8 mouse cellular contexts compared by ENCODE assay signal in genomic region chr5:118413428-118414282, GRCm38 (mm10).
DNase-seq lines count a peak whose midpoint lies in the region; ATAC-seq lines count a peak whose summit lies in the region.

No protein-coding gene starts in this region.

- WGBS in intestine, embryonic 14.5 days, result 72% methylated on average over 13 of the region's 13 CpGs

- H3K36me3 ChIP-seq in intestine, embryonic 14.5 days (ENCODE audit: control insufficient read depth, insufficient read depth, low read length), result no peaks in the 10 kb centered on the region

- no peaks in the 10 kb centered on the region; the same call in 1 of the 2 replicates for H3K4me1 ChIP-seq in intestine, embryonic 14.5 days (replicated peaks; ENCODE audit: control insufficient read depth, insufficient read depth, low read length)

- intact Hi-C loops in gastrocnemius, postnatal 36 days (cut with DNase I), result no loop called here

- H3K4me3 ChIP-seq in intestine, embryonic 14.5 days (ENCODE audit: low read depth, low read length), result no peak overlapping the region

- H3K9ac ChIP-seq in intestine, embryonic 14.5 days (ENCODE audit: low read length), result no peak overlapping the region

- no peaks in the 10 kb centered on the region for H3K9me3 ChIP-seq in intestine, embryonic 14.5 days (ENCODE audit: control insufficient read depth, low read length)

- no peak overlapping the region for H3K4me2 ChIP-seq in intestine, embryonic 14.5 days (ENCODE audit: low read length)

- ATAC-seq in intestine, embryonic 14.5 days (replicated peaks; ENCODE audit: low FRiP score, low TSS enrichment, low read depth), result peak; percentile 87
- ATAC-seq in megakaryocyte, adult 5-6 weeks (ENCODE audit: poor library complexity, severe bottlenecking), result peak; percentile 99

- DNase-seq in 3T3-L1 (ENCODE audit: low read depth, low spot score) (peak; percentile 99), adipocyte (ENCODE audit: low spot score) (peak; percentile 85)
- peak; percentile 51 for DNase-seq in embryo, embryonic 11.5 days (ENCODE audit: low read depth, low spot score)
- peak; percentile 48 to 71 for DNase-seq in gastrocnemius, postnatal 36 days
- DNase-seq in intestine, embryonic 14.5 days (ENCODE audit: low spot score), result no peak
- peak; percentile 38 to 87 for DNase-seq in left cerebral cortex, adult 8-10 months (ENCODE audit: low spot score in 2 of 2)
- DNase-seq in skeletal muscle tissue, adult 2 months (ENCODE audit: low read depth, low spot score), result peak; percentile 85

- no peaks in the 10 kb centered on the region for H3K27me3 ChIP-seq in intestine, embryonic 14.5 days (replicated peaks; ENCODE audit: control insufficient read depth, insufficient read depth, low read length)

- H3K27ac ChIP-seq in intestine, embryonic 14.5 days (ENCODE audit: low read depth), result no peak overlapping the region
